Mouse (Mus musculus): ENCODE results near the gene Nuak2. TPM values are rescaled to one million over a fixed set of nuclear protein-coding genes. Genes with fewer than 3 reads are reported as not detected.

Nuak2 gene
- polyA plus RNA-seq, 1 experiment from 2014 or later, result 94.9 TPM

DNA sequence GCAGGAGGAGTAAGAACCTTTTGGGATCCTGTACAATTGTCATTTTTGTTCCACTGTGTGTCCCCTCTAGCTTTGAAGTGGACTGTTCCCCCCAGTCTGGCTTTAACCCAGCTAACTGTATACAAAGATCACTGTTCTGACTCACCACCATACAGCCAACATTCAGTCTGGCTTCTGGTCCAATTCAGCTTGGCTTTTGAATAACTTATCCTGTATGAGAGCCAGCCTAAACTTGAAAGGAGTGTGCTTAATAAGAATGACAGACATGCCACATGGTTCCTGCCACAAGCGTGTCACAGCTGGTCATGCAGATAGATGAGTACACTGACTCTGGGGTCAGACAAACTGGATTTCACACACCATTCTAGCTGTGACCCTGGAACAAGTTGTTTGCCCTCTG lies 29.2 kb upstream of the Nuak2 start:
- no peak overlapping the region for H3K4me2 ChIP-seq (replicated peaks)
- H3K27ac ChIP-seq (replicated peaks), result no peak overlapping the region
- peaks cover 74% of the 10 kb centered on the region for H3K4me1 ChIP-seq
- H3K9me3 ChIP-seq, result no peaks in the 10 kb centered on the region
- H3K4me3 ChIP-seq, result no peak overlapping the region
- peaks cover 28% of the 10 kb centered on the region for H3K27me3 ChIP-seq
- 79% methylated on average over 1 of the region's 1 CpGs for WGBS
- H3K36me3 ChIP-seq, result no peaks in the 10 kb centered on the region
- no peak for ATAC-seq (ENCODE audit: low FRiP score, low read depth)
- no peak overlapping the region for H3K9ac ChIP-seq (replicated peaks)

DNA sequence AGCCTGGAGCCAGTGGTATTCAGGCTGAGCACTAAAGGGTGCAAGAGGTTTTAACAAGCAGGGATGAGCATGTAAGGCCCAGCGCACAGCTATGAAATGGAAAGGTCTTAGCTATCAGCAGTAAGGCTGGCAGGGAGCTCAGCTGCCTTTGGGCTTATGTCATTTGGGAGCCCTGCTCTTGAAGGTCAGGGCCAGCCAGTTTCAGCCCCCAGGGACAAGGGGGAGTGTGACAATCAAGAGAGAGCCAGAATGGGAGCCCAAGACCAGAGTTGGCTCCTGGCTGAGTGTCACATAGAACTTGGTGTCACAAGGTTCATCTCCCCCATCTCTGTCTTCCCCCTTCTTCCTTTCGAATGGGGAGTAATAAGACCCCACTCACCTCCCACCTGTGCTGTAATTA lies 28.5 kb upstream of the Nuak2 start:
- no peak overlapping the region for H3K4me3 ChIP-seq
- H3K4me1 ChIP-seq, result peaks cover 74% of the 10 kb centered on the region
- no peaks in the 10 kb centered on the region for H3K36me3 ChIP-seq
- H3K9me3 ChIP-seq, result no peaks in the 10 kb centered on the region
- peaks cover 28% of the 10 kb centered on the region for H3K27me3 ChIP-seq
- no peak overlapping the region for H3K9ac ChIP-seq (replicated peaks)
- H3K27ac ChIP-seq (replicated peaks), result peak overlapping the region; percentile 54; the same call in 1 of the 2 replicates
- 76% methylated on average over 2 of the region's 2 CpGs for WGBS
- no peak for ATAC-seq (ENCODE audit: low FRiP score, low read depth)
- no peak overlapping the region for H3K4me2 ChIP-seq (replicated peaks)

DNA sequence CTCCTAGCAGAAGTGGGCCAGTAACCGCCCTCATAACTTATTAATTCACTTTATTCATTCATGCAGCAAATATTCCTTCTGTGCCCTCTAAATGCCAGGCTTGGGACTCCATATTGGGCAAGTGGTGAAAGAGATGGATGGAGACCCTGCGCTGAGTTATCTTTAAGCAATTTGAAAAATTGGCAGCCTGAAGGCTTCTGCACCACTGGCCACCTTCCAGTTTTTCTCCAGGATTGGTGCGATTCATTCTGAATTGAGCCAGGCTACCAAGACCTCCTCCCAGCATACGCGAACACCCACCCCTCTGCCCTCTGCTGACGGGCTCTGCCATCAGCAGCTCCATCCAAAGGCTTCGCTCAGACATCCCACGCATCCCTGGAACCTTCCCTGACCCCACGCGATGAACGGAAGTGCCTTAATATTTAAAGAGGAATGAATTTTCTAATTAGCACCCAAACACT lies 27.9 kb upstream of the Nuak2 start:
- peak overlapping the region; percentile 54 for H3K27ac ChIP-seq (replicated peaks)
- no peak overlapping the region; the same call in 1 of the 2 replicates for H3K4me2 ChIP-seq (replicated peaks)
- no peak overlapping the region for H3K9ac ChIP-seq (replicated peaks)
- H3K4me1 ChIP-seq, result peaks cover 75% of the 10 kb centered on the region
- H3K9me3 ChIP-seq, result no peaks in the 10 kb centered on the region
- peaks cover 26% of the 10 kb centered on the region for H3K27me3 ChIP-seq
- no peak overlapping the region for H3K4me3 ChIP-seq
- no peak for ATAC-seq (ENCODE audit: low FRiP score, low read depth)
- H3K36me3 ChIP-seq, result no peaks in the 10 kb centered on the region
- 7% methylated on average over 11 of the region's 11 CpGs for WGBS

DNA sequence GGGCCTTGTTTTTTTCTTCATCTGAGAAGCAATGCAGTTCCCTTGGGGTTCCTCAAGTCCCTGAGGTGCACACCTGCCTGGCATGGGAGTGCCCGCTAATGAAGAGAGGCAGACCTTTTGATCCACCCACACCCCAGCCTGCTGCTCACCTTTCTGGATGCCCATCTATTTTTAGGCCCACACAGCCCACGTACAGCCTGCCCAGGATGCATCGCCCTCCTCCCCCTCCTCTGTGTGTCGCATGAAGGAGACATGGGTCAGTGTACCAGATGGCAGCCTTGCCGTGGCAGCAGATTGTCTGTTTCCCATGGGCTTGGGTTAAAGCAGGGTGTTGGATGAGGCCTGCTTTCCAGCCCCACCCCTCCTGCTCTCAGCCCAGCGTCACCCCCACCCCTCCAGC lies 26.0 kb upstream of the Nuak2 start:
- H3K27ac ChIP-seq (replicated peaks), result no peak overlapping the region; the same call in 1 of the 2 replicates
- no peak overlapping the region for H3K9ac ChIP-seq (replicated peaks)
- H3K4me3 ChIP-seq, result no peak overlapping the region
- H3K36me3 ChIP-seq, result no peaks in the 10 kb centered on the region
- H3K9me3 ChIP-seq, result no peaks in the 10 kb centered on the region
- 69% methylated on average over 6 of the region's 6 CpGs for WGBS
- ATAC-seq (ENCODE audit: low FRiP score, low read depth), result 0 out of 2 replicates have a peak, but pooled peaks have one; percentile 14
- peaks cover 67% of the 10 kb centered on the region for H3K4me1 ChIP-seq
- peaks cover 27% of the 10 kb centered on the region for H3K27me3 ChIP-seq
- H3K4me2 ChIP-seq (replicated peaks), result no peak overlapping the region

DNA sequence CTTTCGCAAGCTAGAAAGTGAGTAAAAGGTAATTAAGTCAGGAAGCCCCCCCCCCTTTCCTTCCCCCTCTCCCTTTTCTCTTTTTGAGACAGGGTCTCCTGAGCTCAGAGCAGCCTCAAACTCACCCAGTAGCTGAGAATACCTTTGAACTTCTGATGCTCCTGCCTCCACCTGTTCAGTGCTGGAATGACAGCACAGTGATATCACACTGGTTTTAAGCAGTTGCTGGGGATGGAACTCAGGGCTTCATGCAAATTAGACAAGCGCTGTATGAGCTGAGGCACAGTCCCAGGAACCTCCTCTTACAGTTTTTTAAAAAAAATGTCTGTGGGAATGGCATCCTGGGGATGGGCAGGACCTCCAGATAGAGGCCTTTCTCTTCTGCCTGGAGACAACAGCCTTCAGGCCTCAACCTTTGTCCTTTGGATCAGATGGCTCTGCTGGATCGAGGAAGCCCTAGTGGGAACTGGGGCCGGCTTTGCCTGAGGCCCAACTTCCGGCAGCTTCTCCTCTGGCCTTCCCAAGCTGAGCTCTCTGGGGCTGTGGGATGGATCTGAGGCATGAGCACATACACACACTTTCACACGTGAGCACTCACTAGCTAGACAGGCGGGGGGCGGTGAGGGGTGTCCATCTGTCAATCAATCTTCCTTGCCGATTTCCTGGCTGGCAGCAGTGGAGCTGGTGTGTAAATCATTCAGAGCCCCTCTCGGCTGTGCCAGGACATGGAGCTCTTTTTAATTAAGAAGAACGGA lies 24.8 kb upstream of the Nuak2 start:
- Histone ChIP-seq H3K4me2 (replicated peaks) (0 out of 2 replicates have a peak overlapping the region, but pooled peaks have one; percentile 2), H3K27ac (replicated peaks) (peak overlapping the region; percentile 64), H3K36me3 (no peaks in the 10 kb centered on the region), H3K4me3 (no peak overlapping the region), H3K4me1 (peaks cover 67% of the 10 kb centered on the region), H3K9me3 (no peaks in the 10 kb centered on the region), H3K9ac (replicated peaks) (no peak overlapping the region), H3K27me3 (peaks cover 28% of the 10 kb centered on the region)
- 32% methylated on average over 11 of the region's 11 CpGs for WGBS
- peak; percentile 35; the same call in 1 of the 2 replicates for ATAC-seq (ENCODE audit: low FRiP score, low read depth)

DNA sequence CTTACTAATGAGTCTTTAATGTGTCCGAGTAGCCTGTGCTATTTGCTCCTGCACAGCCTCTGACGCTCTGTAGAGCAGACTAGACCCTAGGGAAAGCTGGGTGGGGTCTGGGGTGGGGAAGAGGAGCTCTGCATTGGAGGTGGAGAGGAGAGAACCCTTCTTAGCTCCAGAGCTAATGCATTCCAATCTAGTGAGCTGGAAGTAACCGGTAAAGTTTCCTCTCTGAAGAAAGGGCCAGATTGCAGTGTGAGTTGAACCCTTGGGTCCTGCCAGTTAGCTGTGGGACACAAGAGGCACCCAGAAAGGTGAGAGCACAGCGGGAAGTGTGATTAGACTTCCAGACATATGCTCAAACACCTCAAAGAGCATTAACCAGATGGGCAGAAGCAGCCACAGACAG lies 24.2 kb upstream of the Nuak2 start:
- WGBS, result 44% methylated on average over 4 of the region's 4 CpGs
- Histone ChIP-seq H3K36me3 (no peaks in the 10 kb centered on the region), H3K4me3 (no peak overlapping the region), H3K27ac (replicated peaks) (peak overlapping the region; percentile 64), H3K27me3 (peaks cover 29% of the 10 kb centered on the region; the same call in 1 of the 2 replicates), H3K4me1 (peaks cover 64% of the 10 kb centered on the region), H3K4me2 (replicated peaks) (no peak overlapping the region), H3K9ac (replicated peaks) (no peak overlapping the region), H3K9me3 (no peaks in the 10 kb centered on the region)
- no peak for ATAC-seq (ENCODE audit: low FRiP score, low read depth)

DNA sequence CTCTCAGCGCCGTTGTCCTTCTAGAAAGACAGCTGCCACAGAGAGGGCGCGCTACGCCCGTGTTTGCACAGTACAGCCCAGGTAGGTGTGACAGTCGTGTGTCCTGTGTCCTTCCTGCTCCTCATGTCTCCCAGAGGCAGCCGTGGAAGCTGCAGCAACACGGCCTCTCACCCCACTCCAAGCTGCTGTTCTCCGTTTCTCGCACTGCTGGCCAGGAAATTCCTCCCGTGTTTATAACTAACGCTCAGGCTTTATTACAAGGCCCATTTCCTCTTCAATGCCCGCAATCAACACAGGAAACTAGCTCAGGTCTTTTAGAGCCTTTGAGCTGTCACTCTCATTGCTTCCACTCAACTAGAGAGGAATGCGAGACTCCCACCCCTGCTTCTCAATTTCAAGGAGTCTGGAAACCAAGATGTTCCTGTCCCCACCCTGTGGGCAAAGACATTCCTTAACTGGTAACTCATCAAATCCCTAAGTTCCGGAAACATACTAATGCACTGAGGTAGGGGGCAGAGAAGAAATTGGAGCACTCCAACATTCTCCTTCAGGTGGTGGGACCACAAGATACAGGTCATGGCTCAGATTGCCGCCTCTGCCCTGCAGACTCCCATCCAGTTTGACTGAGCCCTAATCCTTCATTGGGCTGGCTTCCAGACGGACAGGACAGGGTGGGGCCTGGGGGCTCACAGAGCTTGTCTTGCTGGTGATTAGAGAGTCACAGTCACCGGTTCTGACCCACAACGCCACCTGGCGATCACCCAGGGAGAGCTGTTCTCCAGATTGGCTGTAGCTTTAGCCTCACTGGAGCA lies 23.4 kb upstream of the Nuak2 start:
- H3K4me1 ChIP-seq, result peaks cover 64% of the 10 kb centered on the region
- H3K27ac ChIP-seq (replicated peaks), result peak overlapping the region; percentile 64
- no peaks in the 10 kb centered on the region for H3K36me3 ChIP-seq
- H3K4me3 ChIP-seq, result no peak overlapping the region
- no peak overlapping the region for H3K4me2 ChIP-seq (replicated peaks)
- no peak for ATAC-seq (ENCODE audit: low FRiP score, low read depth)
- H3K9ac ChIP-seq (replicated peaks), result no peak overlapping the region
- H3K27me3 ChIP-seq, result peaks cover 26% of the 10 kb centered on the region; the same call in 1 of the 2 replicates
- H3K9me3 ChIP-seq, result no peaks in the 10 kb centered on the region
- WGBS, result 50% methylated on average over 21 of the region's 21 CpGs

DNA sequence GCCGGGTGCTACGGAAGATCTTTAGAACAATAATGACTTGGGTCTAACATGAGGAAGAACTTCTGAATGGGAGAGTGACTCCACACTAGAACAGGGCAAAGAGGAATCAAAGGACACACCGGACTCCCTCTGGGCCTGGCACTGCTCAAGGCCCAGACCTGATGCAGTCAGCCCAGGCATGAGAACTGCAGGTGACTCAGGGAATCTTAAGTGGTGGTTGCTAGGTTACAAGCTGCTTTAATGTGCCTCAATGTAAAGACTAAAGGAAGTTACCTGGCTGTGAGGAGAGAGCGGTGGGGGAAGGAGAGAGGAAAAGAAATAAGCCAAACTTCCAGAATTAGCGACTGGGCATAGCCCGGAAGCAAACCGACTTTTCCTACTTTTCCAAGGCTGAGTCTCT lies 20.4 kb upstream of the Nuak2 start:
- ATAC-seq (ENCODE audit: low FRiP score, low read depth), result no peak
- WGBS, result 80% methylated on average over 7 of the region's 7 CpGs
- Histone ChIP-seq H3K4me2 (replicated peaks) (no peak overlapping the region), H3K27ac (replicated peaks) (no peak overlapping the region), H3K9ac (replicated peaks) (no peak overlapping the region), H3K4me1 (peaks cover 57% of the 10 kb centered on the region), H3K4me3 (no peak overlapping the region), H3K27me3 (peaks cover 36% of the 10 kb centered on the region), H3K36me3 (no peaks in the 10 kb centered on the region), H3K9me3 (no peaks in the 10 kb centered on the region)

DNA sequence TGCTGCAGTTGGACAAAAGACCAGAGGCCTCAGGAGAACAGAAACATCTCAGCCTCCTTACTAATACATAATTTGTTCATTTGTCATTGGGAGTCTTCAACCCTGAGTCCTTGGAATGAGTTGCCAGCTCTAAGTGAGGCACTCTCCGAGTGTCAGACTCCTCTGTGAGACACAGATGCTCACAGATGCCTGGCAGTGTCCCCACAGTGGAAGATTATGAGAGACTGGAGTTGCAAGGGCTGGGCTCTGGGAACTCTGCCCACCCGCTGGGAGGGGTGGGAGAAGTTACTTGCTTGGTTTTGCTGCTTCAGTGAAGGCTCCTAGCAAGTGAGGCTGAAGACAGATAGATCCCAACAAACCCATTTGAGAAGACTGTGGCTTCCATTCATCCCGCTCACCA lies 19.9 kb upstream of the Nuak2 start:
- no peak overlapping the region for H3K4me3 ChIP-seq
- no peak overlapping the region for H3K4me2 ChIP-seq (replicated peaks)
- H3K36me3 ChIP-seq, result no peaks in the 10 kb centered on the region
- 74% methylated on average over 3 of the region's 3 CpGs for WGBS
- peaks cover 37% of the 10 kb centered on the region for H3K27me3 ChIP-seq
- H3K27ac ChIP-seq (replicated peaks), result no peak overlapping the region
- no peaks in the 10 kb centered on the region for H3K9me3 ChIP-seq
- H3K9ac ChIP-seq (replicated peaks), result no peak overlapping the region
- ATAC-seq (ENCODE audit: low FRiP score, low read depth), result no peak
- peaks cover 51% of the 10 kb centered on the region for H3K4me1 ChIP-seq

DNA sequence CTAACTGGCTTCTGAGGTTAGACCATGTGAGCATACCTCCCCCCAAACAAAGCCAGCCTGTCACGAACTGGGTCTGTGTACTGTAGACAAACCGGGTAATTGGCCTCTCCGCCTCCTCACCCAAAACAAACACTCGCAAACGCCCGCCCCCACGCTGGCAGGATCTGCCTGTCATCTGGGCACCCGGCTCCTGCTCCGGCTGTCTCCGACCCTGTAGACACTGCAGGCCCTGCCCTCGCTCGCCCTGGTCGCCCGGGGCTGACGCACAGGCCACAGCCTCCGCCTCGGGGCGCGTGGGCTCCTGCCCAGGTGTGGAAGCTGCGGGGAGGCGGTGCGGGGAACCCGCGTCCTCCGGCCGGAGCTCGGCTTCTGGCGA lies 17.5 kb upstream of the Nuak2 start, which contains the start of gene Klhdc8a:
Klhdc8a (plus strand) TSS at position 202 of the 376 bp plus-strand sequence.
- no peaks in the 10 kb centered on the region for H3K36me3 ChIP-seq
- H3K9me3 ChIP-seq, result no peaks in the 10 kb centered on the region
- WGBS, result 0% methylated on average over 28 of the region's 28 CpGs
- peak; percentile 70 for ATAC-seq (ENCODE audit: low FRiP score, low read depth)
- peak within 1 kb of the TSS; percentile 65 for H3K4me3 ChIP-seq
- peak within 1 kb of the TSS; percentile 85 for H3K9ac ChIP-seq (replicated peaks)
- peak within 1 kb of the TSS; percentile 84 for H3K27ac ChIP-seq (replicated peaks)
- peaks cover 40% of the 10 kb centered on the region for H3K4me1 ChIP-seq
- H3K4me2 ChIP-seq (replicated peaks), result peak within 1 kb of the TSS; percentile 99
- peaks cover 46% of the 10 kb centered on the region for H3K27me3 ChIP-seq

DNA sequence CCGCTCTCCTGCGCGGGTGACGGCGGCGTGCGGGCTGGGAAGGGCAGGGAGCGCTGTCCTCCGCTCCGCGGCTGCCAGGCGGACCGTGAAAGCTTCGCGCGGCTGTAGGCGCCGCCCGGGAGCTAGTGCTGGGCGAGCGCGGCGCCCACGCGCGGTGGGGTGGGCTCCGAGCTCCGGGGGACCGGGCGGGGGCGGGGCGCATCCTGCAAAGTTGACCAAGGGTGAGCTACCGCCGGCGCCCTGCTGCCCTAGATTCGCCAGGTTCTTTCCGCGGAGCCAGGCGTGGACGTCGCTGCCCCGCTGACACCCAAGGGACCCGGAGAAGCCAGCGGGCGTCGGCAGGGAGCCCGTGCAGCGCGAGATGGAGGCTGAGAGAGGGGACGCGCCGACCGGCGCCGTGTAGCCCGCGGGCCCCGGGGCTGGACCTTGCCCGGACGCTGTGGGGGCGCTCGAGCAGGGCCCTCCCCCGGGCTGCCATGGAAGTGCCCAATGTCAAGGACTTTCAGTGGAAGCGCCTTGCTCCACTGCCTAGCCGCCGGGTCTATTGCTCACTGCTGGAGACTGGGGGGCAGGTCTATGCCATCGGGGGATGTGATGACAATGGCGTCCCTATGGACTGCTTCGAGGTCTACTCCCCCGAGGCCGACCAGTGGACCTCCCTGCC lies 17.0 kb upstream of the Nuak2 start:
- peak overlapping the region; percentile 99 for H3K4me2 ChIP-seq (replicated peaks)
- peaks cover 46% of the 10 kb centered on the region for H3K27me3 ChIP-seq
- peaks cover 44% of the 10 kb centered on the region for H3K4me1 ChIP-seq
- whole genome bisulfite sequencing, result under 1% methylated on average over 45 of the region's 71 CpGs
- no peaks in the 10 kb centered on the region for H3K36me3 ChIP-seq
- no peaks in the 10 kb centered on the region for H3K9me3 ChIP-seq
- peak overlapping the region; percentile 85 for H3K9ac ChIP-seq (replicated peaks)
- ATAC-seq (ENCODE audit: low FRiP score, low read depth), result peak; percentile 59
- H3K4me3 ChIP-seq, result peak overlapping the region; percentile 65
- H3K27ac ChIP-seq (replicated peaks), result peak overlapping the region; percentile 84

Data from midbrain, embryonic 12.5 days (tissue).